ENCODE assay signal across 17 mouse cellular contexts in genomic region chr11:115689137-115689915, GRCm38 (mm10).
"Had no signal": no experiment of that assay in that cellular context is flagged by ENCODE, and none has a peak within 500 bp of the region (broad histone marks: within the 10 kb centered on the region; RNA-seq: fewer than 3 reads in every experiment).

No protein-coding gene starts in this region.

- H3K9me3 ChIP-seq: limb, embryonic 12.5 days; limb, embryonic 15.5 days; liver, embryonic 12.5 days; liver, embryonic 15.5 days; stomach, embryonic 15.5 days had no signal

- H3K9ac ChIP-seq: limb, embryonic 12.5 days; limb, embryonic 15.5 days; liver, embryonic 12.5 days; liver, embryonic 15.5 days; stomach, embryonic 15.5 days had no signal

- H3K4me3 ChIP-seq: limb, embryonic 12.5 days; limb, embryonic 15.5 days; liver, embryonic 12.5 days; liver, embryonic 15.5 days; stomach, embryonic 15.5 days had no signal

- H3K4me1 ChIP-seq: limb, embryonic 12.5 days had no signal

- ATAC-seq: liver, embryonic 12.5 days had no signal

- H3K4me2 ChIP-seq: limb, embryonic 12.5 days; limb, embryonic 15.5 days; liver, embryonic 12.5 days; liver, embryonic 15.5 days; midbrain, embryonic 11.5 days; stomach, embryonic 15.5 days had no signal

- DNase-seq: kidney, postnatal 14 days; kidney, postnatal 4 days; left cerebral cortex, postnatal 4 days; lung, adult 2 months; lung, postnatal 14 days; lung, postnatal 4 days; midbrain, embryonic 14.5 days; right cerebral cortex, adult 18-20 months; right cerebral cortex, postnatal 25 days; spleen, adult 18-20 months; thymus, postnatal 25 days had no signal

- H3K27ac ChIP-seq: limb, embryonic 12.5 days; limb, embryonic 15.5 days; liver, embryonic 12.5 days; liver, embryonic 15.5 days; stomach, embryonic 15.5 days had no signal

- H3K27me3 ChIP-seq: limb, embryonic 12.5 days; limb, embryonic 15.5 days; liver, embryonic 12.5 days; liver, embryonic 15.5 days; stomach, embryonic 15.5 days had no signal
